Mouse (Mus musculus) hindlimb bud, embryonic 11.5 days (tissue): ENCODE results near the gene BC107364.
"Not testable (repeated sequence)": the region's sequence is repeated elsewhere in the genome, so short reads cannot be mapped to it uniquely, and the experiment has no call there.

Experiments used
- DNase-seq: peaks from one replicate; pipeline ENCODE4 v3.0.0-alpha.2; 2012; ENCODE audit warnings: low read depth, low spot score; ENCODE audit errors: extremely low spot score

The BC107364 gene

GRCm38 (mm10) chr3:96486064-96486827 lies 34.1 kb upstream of the BC107364 start:
- not testable (repeated sequence) for DNase-seq

DNA sequence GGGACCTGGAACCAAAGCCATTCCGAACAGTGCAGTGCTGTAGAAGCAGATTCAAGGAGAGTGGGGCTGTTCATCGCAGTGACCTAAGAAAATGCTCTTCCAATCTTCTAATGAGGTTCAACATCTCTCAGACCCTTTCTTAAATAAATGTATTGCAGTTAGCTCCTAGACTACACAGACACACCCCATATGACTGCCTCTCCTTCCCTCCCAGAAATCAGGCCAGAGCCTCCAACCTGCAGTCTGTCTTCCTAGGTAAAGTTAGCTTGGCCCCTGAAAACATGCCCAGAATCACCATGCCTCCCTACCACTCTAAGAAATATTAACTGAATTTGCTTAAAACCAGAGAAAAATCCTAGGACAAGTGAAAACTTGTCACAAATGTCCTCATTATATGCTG lies 33.3 kb upstream of the BC107364 start:
- DNase-seq: no peak

DNA sequence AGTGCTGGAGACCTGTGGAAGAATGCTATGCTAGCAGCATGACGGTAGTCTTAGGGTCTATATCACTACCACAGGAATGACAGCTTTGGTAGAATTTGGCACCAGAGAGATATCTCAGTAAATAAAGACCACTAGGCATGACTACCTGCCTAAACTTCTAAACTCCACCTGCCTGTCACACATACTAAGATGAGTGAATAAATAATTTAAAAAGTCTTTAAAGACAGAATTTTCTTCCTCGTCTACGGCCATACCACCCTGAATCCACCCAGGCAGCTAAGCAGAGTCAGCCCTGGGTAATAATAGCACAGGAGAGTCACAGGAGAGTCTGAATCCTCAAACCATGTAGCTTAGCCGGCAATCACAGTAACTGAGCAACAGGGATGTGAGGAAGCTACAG lies 32.8 kb upstream of the BC107364 start:
- DNase-seq: no peak

DNA sequence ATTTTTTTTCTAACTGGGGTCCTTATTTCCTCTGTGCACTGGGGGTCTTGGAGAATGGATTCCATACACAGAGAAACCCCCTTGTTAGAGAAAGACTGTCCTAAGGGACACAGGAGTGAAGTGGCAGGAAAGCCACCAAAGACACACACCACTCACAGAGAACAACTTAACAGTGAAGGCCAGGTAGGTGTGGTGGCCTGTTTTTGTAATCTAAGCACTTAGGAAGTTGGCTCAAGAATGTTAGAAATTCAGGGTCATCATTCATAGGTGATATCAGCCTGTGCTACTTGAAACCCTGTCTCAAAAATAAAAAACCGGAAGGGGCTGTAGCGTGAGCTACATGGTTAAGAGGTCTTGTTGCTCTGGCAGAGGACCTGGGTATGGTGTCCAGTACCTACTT lies 31.8 kb upstream of the BC107364 start:
- no peak for DNase-seq

GRCm38 (mm10) chr3:96483044-96483443 lies 30.9 kb upstream of the BC107364 start:
- DNase-seq: not testable (repeated sequence)

- no peak for DNase-seq
These were observed 30.3 kb upstream of the BC107364 start for GRCm38 (mm10) chr3:96482451-96482850.

DNA sequence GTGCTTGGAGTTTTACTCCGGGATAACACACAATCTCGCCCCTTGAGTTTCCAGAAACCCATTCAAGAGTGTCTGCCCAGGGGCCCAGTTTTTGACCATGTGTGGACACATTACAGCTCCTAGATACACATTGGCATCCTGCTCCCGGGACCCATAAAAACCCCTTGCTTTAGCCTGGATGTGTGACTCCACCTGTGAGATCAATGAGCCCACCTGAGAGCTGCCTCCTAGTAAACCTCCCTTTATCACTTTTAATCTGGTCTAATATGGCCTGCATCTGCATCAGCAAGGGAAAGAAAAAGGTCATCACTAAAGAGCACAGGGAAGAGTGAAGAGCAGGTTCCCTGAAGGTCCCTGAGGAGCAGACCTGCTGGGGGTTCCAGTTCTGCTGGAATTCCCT lies 29.8 kb upstream of the BC107364 start:
- no peak for DNase-seq

- DNase-seq: no peak
These were observed 28.7 kb upstream of the BC107364 start for GRCm38 (mm10) chr3:96480684-96481270.

DNA sequence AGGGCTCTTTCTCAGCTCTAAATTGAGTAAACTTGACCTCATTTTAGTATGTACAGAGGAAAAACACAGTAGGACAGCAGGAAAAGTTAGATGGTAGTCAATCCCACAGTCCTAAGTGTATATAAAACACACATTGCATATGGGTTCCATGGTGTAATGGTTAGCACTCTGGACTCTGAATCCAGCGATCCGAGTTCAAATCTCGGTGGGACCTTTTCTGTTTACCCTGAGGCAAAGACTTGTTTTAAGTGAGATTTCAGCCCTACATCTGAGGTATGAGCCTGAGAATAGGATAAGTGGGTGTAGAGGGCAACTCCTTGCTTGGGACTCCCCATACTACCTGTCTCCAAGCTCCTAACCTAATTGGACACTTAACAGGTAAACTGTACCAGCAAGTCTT lies 27.1 kb upstream of the BC107364 start:
- DNase-seq: no peak

DNA sequence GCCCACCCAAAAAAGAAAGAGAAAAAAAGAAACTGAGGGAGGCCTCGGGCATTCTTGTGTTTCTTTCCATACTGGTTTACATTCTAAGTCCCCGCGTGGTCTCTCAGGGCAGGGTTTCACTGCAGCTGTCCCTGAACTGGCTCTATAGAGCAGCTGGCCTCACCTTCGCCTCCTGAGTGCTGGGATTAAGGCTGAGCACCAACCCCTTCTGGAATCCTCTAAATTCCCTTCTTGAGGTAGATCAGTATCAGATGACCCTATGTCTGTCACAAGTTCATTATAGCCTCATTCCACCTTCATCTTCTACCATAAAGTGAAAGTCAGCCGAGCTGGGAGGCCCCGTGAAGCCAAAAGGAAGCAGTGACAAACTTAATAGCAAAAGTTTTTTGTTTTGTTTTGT lies 25.5 kb upstream of the BC107364 start:
- DNase-seq: no peak

GRCm38 (mm10) chr3:96477084-96477483 lies 25.0 kb upstream of the BC107364 start:
- DNase-seq: no peak

GRCm38 (mm10) chr3:96474909-96475655 lies 23.0 kb upstream of the BC107364 start:
- no peak for DNase-seq

DNA sequence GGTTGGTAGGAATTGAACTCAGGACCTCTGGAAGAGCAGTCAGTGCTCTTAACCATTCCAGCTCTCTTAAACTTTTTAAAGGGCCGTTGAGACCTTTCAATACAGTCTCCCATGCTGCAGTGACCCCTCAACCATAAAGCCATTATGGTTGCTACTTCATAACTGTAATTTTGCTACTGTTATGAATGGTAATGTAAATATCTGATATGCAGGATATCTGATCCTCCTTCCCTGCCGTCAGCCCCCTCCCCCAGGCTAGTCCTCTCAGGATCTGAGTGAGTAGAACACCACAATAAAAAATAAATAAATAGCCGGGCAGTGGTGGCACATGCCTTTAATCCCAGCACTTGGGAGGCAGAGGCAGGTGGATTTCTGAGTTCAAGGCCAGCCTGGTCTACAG lies 21.4 kb upstream of the BC107364 start:
- not testable (repeated sequence) for DNase-seq

DNA sequence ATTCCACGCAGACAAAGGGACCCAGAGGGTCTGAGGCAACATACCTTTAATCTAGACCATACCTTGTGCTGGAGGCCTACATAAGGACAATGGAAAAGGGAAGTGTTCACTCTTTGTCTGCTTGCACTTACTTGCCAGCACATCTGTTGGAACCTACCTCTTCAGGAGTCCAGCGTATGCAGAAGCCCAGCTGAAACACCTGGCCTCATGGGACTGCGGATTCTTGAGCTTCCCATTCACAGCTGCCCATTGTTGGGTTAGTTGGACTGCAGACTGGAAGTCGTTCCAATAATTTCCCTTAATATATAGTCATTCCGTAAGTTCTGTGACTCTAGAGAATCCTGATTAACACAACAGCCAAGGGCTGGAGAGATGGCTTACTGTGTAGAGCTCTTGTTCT lies 20.0 kb upstream of the BC107364 start:
- no peak for DNase-seq

GRCm38 (mm10) chr3:96469626-96470025 lies 17.5 kb upstream of the BC107364 start:
- DNase-seq: no peak

DNA sequence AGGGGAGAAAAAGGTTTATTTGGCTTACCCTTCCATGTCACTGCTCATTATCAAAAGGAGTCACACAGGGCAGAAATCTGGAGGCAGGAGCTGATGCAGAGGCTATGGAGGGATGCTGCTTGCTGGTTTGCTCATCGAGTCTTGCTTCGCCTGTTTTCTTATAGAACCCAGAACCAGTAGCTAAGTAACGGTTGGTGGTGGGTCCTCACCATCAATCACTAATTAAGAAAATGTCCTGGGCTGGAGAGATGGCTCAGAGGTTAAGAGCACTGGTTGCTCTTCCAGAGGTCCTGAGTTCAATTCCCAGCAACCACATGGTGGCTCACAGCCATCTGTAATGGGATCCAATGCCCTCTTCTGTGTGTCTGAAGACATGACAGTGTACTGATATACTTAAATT lies 16.2 kb upstream of the BC107364 start:
- not testable (repeated sequence) for DNase-seq

GRCm38 (mm10) chr3:96467641-96468040 lies 15.5 kb upstream of the BC107364 start:
- no peak for DNase-seq

DNA sequence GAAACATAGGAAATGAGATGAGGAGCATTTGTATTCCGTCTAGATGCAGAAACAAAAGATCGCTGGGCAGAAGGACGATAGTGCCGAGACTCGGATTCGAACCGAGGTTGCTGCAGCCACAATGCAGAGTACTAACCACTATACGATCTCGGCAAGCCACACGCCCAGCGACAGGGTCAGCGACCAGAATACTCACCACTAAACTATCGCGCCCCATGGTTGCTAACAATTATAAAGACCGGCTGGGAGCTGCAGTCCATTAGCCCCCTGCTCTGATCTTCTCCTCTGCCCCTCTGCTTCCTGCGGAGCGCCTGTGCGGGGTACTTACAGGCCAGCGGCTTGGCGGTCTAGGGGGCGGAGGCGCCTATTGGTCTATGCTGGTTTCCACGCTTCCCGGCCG lies 11.8 kb upstream of the BC107364 start:
- no peak for DNase-seq

DNA sequence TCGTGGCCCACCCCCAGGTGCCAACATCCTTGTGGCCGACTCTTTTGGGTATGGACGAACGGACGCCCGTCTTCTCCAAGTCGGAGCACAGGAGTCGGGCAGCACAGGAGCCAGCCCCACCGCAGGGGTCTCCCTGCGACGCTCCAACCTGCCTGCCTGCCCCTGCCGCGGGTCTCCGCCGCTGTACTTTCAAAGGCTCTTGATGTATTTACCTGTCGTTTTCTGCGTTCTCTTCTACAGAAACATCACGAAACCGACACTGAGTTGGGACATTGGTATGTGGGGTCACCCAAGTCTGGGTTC lies 8.4 kb upstream of the BC107364 start:
- DNase-seq: not testable (repeated sequence)

DNA sequence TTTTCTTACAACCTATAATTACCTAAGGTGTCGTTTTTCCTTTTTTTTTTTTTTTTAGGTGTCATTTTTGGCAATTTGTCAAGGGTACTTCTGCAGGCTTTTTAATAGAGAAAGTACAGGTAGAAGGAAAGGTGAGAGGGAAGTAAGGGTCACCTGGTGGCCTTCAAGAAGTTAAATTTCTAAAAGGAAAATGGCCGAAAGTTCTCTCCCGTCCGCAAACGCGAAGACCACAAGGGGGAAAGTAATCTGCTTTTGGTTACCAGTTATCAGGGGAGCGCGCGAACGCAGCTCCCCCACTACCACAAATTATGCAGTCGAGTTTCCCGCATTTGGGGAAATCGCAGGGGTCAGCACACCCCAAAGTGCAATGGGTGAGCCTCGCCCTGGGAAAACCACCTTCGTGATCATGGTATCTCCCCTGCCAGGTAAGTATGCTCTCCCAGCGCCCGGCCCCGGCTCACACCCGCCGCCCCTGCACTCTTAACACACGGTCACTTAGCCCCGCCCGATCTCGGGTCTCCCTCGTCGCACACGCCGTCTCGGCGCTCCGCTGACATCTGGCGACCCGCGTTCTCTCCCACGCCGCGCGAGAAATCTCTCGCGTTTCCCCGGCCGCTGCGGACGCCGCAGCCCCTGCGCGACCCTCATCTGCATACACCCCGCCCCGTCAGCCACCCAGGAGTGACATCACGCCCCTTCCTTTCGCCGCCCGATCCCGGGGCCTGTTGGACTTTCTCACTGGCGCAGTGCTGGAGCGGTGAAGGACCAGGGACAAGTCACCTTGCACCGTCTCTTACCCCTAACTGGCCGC lies 7.9 kb upstream of the BC107364 start:
- not testable (repeated sequence) for DNase-seq

GRCm38 (mm10) chr3:96458886-96459439 lies 6.9 kb upstream of the BC107364 start:
- not testable (repeated sequence) for DNase-seq
